Mouse (Mus musculus): Measurements from ENCODE around the gene Tnni3. TPM values are rescaled to one million over a fixed set of nuclear protein-coding genes. Genes with fewer than 3 reads are reported as not detected.
A peak's percentile ranks its signal among the peaks of the same experiment; 100 is the strongest.

Tnni3 gene
- total RNA-seq, 2 experiments from 2014 or later = 0.41 TPM; not detected in 1

- DNase-seq = peak; percentile 36
- H3K4me3 ChIP-seq = peak overlapping the region; percentile 95
- H3K27ac ChIP-seq = peak overlapping the region; percentile 99
- intact Hi-C loops (cut with DNase I) = loop anchor here (10.0 kb wide), 1 partner anchor 1782 kb away; the partner anchor contains the start of gene Zfp667
- TF ChIP-seq CTCF (IDR thresholded peaks at IDR 0.05) = no peak
Measured at GRCm38 (mm10) chr7:4502421-4503090, 21.5 kb downstream of the Tnni3 start.

- peak within 1 kb of the TSS; percentile 95 for H3K4me3 ChIP-seq
- intact Hi-C loops (cut with DNase I) = loop anchor here (10.0 kb wide), 1 partner anchor 1783 kb away; the partner anchor contains the start of gene Zfp667
- DNase-seq = peak; percentile 98
Measured at GRCm38 (mm10) chr7:4501558-4502397, 22.3 kb downstream of the Tnni3 start, which contains the start of gene Ppp1r12c. Ppp1r12c (minus strand) TSS chr7:4501680.

GRCm38 (mm10) chr7:4500892-4501471, 23.0 kb downstream of the Tnni3 start:
- no peak for TF ChIP-seq CTCF (IDR thresholded peaks at IDR 0.05)
- Histone ChIP-seq H3K4me3 (peak overlapping the region; percentile 95), H3K27ac (peak overlapping the region; percentile 99)
- DNase-seq = peak; percentile 60
- intact Hi-C loops (cut with DNase I) = loop anchor here (10.0 kb wide), 1 partner anchor 1784 kb away; the partner anchor contains the start of gene Zfp667

More at GRCm38 (mm10) chr7:4501558-4502397, 22.3 kb downstream of the Tnni3 start, which contains the start of gene Ppp1r12c:
- H3K27ac ChIP-seq = peak within 1 kb of the TSS; percentile 99
- TF ChIP-seq CTCF (IDR thresholded peaks at IDR 0.05) = no peak

- intact Hi-C loops (cut with DNase I) = loop anchor here (10.0 kb wide), 1 partner anchor 1204 kb away; no protein-coding TSS in a partner anchor
Measured at GRCm38 (mm10) chr7:4499034-4499433, 25.0 kb downstream of the Tnni3 start.

GRCm38 (mm10) chr7:4498251-4498650, 25.8 kb downstream of the Tnni3 start:
- DNase-seq = peak; percentile 77
- TF ChIP-seq CTCF (IDR thresholded peaks at IDR 0.05) = no peak
- peak overlapping the region; percentile 95 for H3K4me3 ChIP-seq
- H3K27ac ChIP-seq = peak overlapping the region; percentile 99
- intact Hi-C loops (cut with DNase I) = loop anchor here (10.0 kb wide), 1 partner anchor 1203 kb away; no protein-coding TSS in a partner anchor

More at GRCm38 (mm10) chr7:4499034-4499433, 25.0 kb downstream of the Tnni3 start:
- no peak for TF ChIP-seq CTCF (IDR thresholded peaks at IDR 0.05)
- H3K27ac ChIP-seq = peak overlapping the region; percentile 99
- peak overlapping the region; percentile 95 for H3K4me3 ChIP-seq
- DNase-seq = no peak

- DNase-seq = no peak
- Histone ChIP-seq H3K4me3 (no peak overlapping the region), H3K27ac (peak overlapping the region; percentile 99)
- TF ChIP-seq CTCF (IDR thresholded peaks at IDR 0.05) = no peak
- intact Hi-C loops (cut with DNase I) = loop anchor here (10.0 kb wide), 1 partner anchor 1203 kb away; no protein-coding TSS in a partner anchor
Measured at GRCm38 (mm10) chr7:4497271-4497903, 26.6 kb downstream of the Tnni3 start.

- no peak overlapping the region for H3K4me3 ChIP-seq
- H3K27ac ChIP-seq = peak overlapping the region; percentile 99; the same call in 1 of the 2 replicates
- no peak for DNase-seq
- TF ChIP-seq CTCF (IDR thresholded peaks at IDR 0.05) = no peak
- intact Hi-C loops (cut with DNase I) = loop anchor here (10.0 kb wide), 1 partner anchor 1202 kb away; no protein-coding TSS in a partner anchor
Measured at GRCm38 (mm10) chr7:4496468-4496867, 27.6 kb downstream of the Tnni3 start.

GRCm38 (mm10) chr7:4493991-4494390, 30.0 kb downstream of the Tnni3 start:
- intact Hi-C loops (cut with DNase I) = loop anchor here (5.0 to 10.0 kb wide), 2 partner anchors 347 to 1199 kb away; no protein-coding TSS in a partner anchor

GRCm38 (mm10) chr7:4492284-4493224, 31.5 kb downstream of the Tnni3 start:
- no peak for TF ChIP-seq CTCF (IDR thresholded peaks at IDR 0.05)
- Histone ChIP-seq H3K27ac (peak overlapping the region; percentile 73), H3K4me3 (peak overlapping the region; percentile 36)
- DNase-seq = no peak
- intact Hi-C loops (cut with DNase I) = loop anchor here (5.0 to 10.0 kb wide), 2 partner anchors 345 to 1198 kb away; no protein-coding TSS in a partner anchor

More at GRCm38 (mm10) chr7:4493991-4494390, 30.0 kb downstream of the Tnni3 start:
- Histone ChIP-seq H3K4me3 (no peak overlapping the region), H3K27ac (peak overlapping the region; percentile 73)
- TF ChIP-seq CTCF (IDR thresholded peaks at IDR 0.05) = no peak
- DNase-seq = no peak

- DNase-seq = peak; percentile 57
- intact Hi-C loops (cut with DNase I) = loop anchor here (5.0 to 10.0 kb wide), 2 partner anchors 344 to 1197 kb away; no protein-coding TSS in a partner anchor
- Histone ChIP-seq H3K27ac (peak overlapping the region; percentile 73), H3K4me3 (peak overlapping the region; percentile 36)
- no peak for TF ChIP-seq CTCF (IDR thresholded peaks at IDR 0.05)
Measured at GRCm38 (mm10) chr7:4491308-4491707, 32.7 kb downstream of the Tnni3 start.
